Mouse (Mus musculus): Measurements from ENCODE around the gene Sertad2.

GRCm38 (mm10) chr11:20556163-20556911 lies 13.3 kb downstream of the Sertad2 start:
- TF ChIP-seq POLR2A (IDR thresholded peaks at IDR 0.05; ENCODE audit: borderline replicate concordance, insufficient read depth, low read length) (no peak), CTCF (IDR thresholded peaks at IDR 0.05; ENCODE audit: borderline replicate concordance, insufficient read depth, low read depth, low read length) (no peak)

Data from cerebellum, adult 2 months (tissue).